Mouse (Mus musculus): ENCODE data around the gene Sgsm1. TPM values are rescaled to one million over a fixed set of nuclear protein-coding genes. Genes with fewer than 3 reads are reported as not detected.

The Sgsm1 gene
- polyA plus RNA-seq, 1 experiment from 2014 or later, result 19.2 TPM

- H3K4me3 ChIP-seq (replicated peaks; ENCODE audit: low read length), result no peak overlapping the region
- 89% methylated on average over 5 of the region's 5 CpGs for WGBS
- H3K27ac ChIP-seq (ENCODE audit: low read length), result no peak overlapping the region
- H3K36me3 ChIP-seq (ENCODE audit: control insufficient read depth, insufficient read depth), result no peaks in the 10 kb centered on the region
- no peak overlapping the region for H3K4me2 ChIP-seq (ENCODE audit: low read length)
- H3K27me3 ChIP-seq (replicated peaks; ENCODE audit: control insufficient read depth, insufficient read depth, low read length), result no peaks in the 10 kb centered on the region
- no peak overlapping the region for H3K9ac ChIP-seq (replicated peaks; ENCODE audit: low read depth, low read length)
- ATAC-seq, result no peak
- H3K4me1 ChIP-seq (replicated peaks; ENCODE audit: control insufficient read depth, insufficient read depth, low read length), result peaks cover 7% of the 10 kb centered on the region
- no peaks in the 10 kb centered on the region for H3K9me3 ChIP-seq (ENCODE audit: control insufficient read depth, low read length)
Measured at GRCm38 (mm10) chr5:113230196-113230595, 80.4 kb downstream of the Sgsm1 start.

DNA sequence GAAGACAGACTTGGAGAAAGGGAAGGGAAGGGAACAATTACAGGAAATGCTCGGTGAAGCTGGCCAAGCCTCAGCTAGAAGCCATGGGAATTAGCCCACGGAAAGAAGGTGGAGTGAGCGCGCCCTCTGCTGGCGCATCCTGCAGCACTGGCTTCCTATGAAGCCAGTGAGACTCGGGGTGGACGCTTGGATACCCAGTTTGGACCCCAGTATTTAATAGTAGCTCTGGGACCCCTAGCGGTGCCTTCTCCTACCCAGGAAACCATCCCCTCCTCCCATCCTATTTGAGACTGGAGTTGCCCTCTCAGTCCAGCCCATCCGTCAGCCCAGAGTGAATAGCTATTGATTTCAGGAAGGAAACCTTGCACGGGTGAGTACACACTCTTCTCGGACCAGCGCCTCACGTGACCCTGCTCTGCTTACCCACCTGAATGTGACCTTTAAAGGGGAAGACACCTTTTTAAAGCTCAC, 83.9 kb downstream of the Sgsm1 start, which contains the start of gene Tmem211:
Gene Tmem211, plus strand, starts transcription at position 278 of the 471 bp plus-strand sequence.
- peak; percentile 84 for ATAC-seq
- Histone ChIP-seq H3K9ac (replicated peaks; ENCODE audit: low read depth, low read length) (peak within 1 kb of the TSS; percentile 42), H3K36me3 (ENCODE audit: control insufficient read depth, insufficient read depth) (no peaks in the 10 kb centered on the region), H3K27ac (ENCODE audit: low read length) (no peak within 1 kb of the TSS), H3K4me2 (ENCODE audit: low read length) (peak within 1 kb of the TSS; percentile 50), H3K4me1 (replicated peaks; ENCODE audit: control insufficient read depth, insufficient read depth, low read length) (peaks cover 7% of the 10 kb centered on the region), H3K4me3 (replicated peaks; ENCODE audit: low read length) (peak within 1 kb of the TSS; percentile 25), H3K27me3 (replicated peaks; ENCODE audit: control insufficient read depth, insufficient read depth, low read length) (no peaks in the 10 kb centered on the region), H3K9me3 (ENCODE audit: control insufficient read depth, low read length) (no peaks in the 10 kb centered on the region)
- under 1% methylated on average over 13 of the region's 13 CpGs for WGBS

GRCm38 (mm10) chr5:113225686-113226435, 84.7 kb downstream of the Sgsm1 start:
- Histone ChIP-seq H3K4me3 (replicated peaks; ENCODE audit: low read length) (peak overlapping the region; percentile 25), H3K27me3 (replicated peaks; ENCODE audit: control insufficient read depth, insufficient read depth, low read length) (no peaks in the 10 kb centered on the region), H3K27ac (ENCODE audit: low read length) (no peak overlapping the region), H3K36me3 (ENCODE audit: control insufficient read depth, insufficient read depth) (no peaks in the 10 kb centered on the region), H3K4me1 (replicated peaks; ENCODE audit: control insufficient read depth, insufficient read depth, low read length) (peaks cover 12% of the 10 kb centered on the region), H3K9ac (replicated peaks; ENCODE audit: low read depth, low read length) (peak overlapping the region; percentile 42), H3K9me3 (ENCODE audit: control insufficient read depth, low read length) (no peaks in the 10 kb centered on the region), H3K4me2 (ENCODE audit: low read length) (peak overlapping the region; percentile 50)
- peak; percentile 19; the same call in 1 of the 2 replicates for ATAC-seq
- WGBS, result 7% methylated on average over 25 of the region's 25 CpGs

- no peaks in the 10 kb centered on the region for H3K36me3 ChIP-seq (ENCODE audit: control insufficient read depth, insufficient read depth)
- H3K27ac ChIP-seq (ENCODE audit: low read length), result no peak overlapping the region
- peak overlapping the region; percentile 50 for H3K4me2 ChIP-seq (ENCODE audit: low read length)
- peak overlapping the region; percentile 25; the same call in 1 of the 2 replicates for H3K4me3 ChIP-seq (replicated peaks; ENCODE audit: low read length)
- no peaks in the 10 kb centered on the region for H3K9me3 ChIP-seq (ENCODE audit: control insufficient read depth, low read length)
- 6% methylated on average over 9 of the region's 10 CpGs for WGBS
- no peaks in the 10 kb centered on the region for H3K27me3 ChIP-seq (replicated peaks; ENCODE audit: control insufficient read depth, insufficient read depth, low read length)
- no peak for ATAC-seq
- H3K4me1 ChIP-seq (replicated peaks; ENCODE audit: control insufficient read depth, insufficient read depth, low read length), result peaks cover 18% of the 10 kb centered on the region
- H3K9ac ChIP-seq (replicated peaks; ENCODE audit: low read depth, low read length), result no peak overlapping the region
Measured at GRCm38 (mm10) chr5:113225271-113225670, 85.3 kb downstream of the Sgsm1 start.

GRCm38 (mm10) chr5:113223888-113224287, 86.7 kb downstream of the Sgsm1 start:
- H3K27ac ChIP-seq (ENCODE audit: low read length), result no peak overlapping the region
- ATAC-seq, result no peak
- H3K4me2 ChIP-seq (ENCODE audit: low read length), result no peak overlapping the region
- no peak overlapping the region for H3K9ac ChIP-seq (replicated peaks; ENCODE audit: low read depth, low read length)
- no peaks in the 10 kb centered on the region for H3K27me3 ChIP-seq (replicated peaks; ENCODE audit: control insufficient read depth, insufficient read depth, low read length)
- H3K4me1 ChIP-seq (replicated peaks; ENCODE audit: control insufficient read depth, insufficient read depth, low read length), result peaks cover 18% of the 10 kb centered on the region
- WGBS, result 62% methylated on average over 4 of the region's 4 CpGs
- no peaks in the 10 kb centered on the region for H3K9me3 ChIP-seq (ENCODE audit: control insufficient read depth, low read length)
- H3K4me3 ChIP-seq (replicated peaks; ENCODE audit: low read length), result no peak overlapping the region
- H3K36me3 ChIP-seq (ENCODE audit: control insufficient read depth, insufficient read depth), result no peaks in the 10 kb centered on the region

DNA sequence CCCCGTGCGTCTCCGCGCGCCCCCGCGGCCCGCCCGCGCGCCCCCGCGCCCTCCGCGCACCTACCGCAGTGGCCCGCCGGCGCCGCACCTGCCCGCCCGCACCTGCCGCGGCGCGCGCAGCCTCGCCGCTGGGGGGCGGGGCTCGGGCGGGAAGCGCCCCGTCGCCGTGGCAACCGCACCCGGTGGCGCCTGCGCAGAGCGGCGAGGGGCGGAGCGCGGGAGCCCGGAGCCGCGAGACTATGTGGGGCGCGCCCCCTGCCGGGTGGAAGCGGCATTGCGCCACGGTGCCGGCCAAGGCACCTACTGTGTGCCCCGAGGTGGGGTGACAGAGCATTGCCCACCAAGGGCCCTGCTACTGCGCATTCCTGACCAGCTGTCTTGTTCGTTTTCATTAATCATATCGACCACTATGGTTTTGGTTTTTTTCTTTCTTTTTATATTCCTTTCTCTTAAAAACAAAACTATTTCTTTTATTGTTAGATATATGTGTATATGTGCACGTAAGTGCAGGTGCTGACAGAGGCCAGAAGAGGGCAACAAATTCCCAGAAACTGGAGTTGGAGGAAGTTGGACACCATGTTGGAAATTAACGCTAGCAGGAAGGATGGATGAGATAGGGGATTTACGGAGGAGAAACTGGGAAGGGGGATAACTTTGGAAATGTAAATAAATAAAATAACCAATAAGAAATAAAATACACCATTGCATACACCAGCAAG, 89.3 kb downstream of the Sgsm1 start, which contains the start of gene 2900026A02Rik:
Gene 2900026A02Rik, minus strand, starts transcription at position 90 of the 719 bp plus-strand sequence.
- peak; percentile 37 for ATAC-seq
- H3K36me3 ChIP-seq (ENCODE audit: control insufficient read depth, insufficient read depth), result no peaks in the 10 kb centered on the region
- 12% methylated on average over 31 of the region's 62 CpGs for WGBS
- H3K9me3 ChIP-seq (ENCODE audit: control insufficient read depth, low read length), result no peaks in the 10 kb centered on the region
- peaks cover 17% of the 10 kb centered on the region for H3K4me1 ChIP-seq (replicated peaks; ENCODE audit: control insufficient read depth, insufficient read depth, low read length)
- H3K27ac ChIP-seq (ENCODE audit: low read length), result no peak within 1 kb of the TSS
- peak within 1 kb of the TSS; percentile 62 for H3K4me3 ChIP-seq (replicated peaks; ENCODE audit: low read length)
- peak within 1 kb of the TSS; percentile 95 for H3K4me2 ChIP-seq (ENCODE audit: low read length)
- H3K9ac ChIP-seq (replicated peaks; ENCODE audit: low read depth, low read length), result peak within 1 kb of the TSS; percentile 54
- H3K27me3 ChIP-seq (replicated peaks; ENCODE audit: control insufficient read depth, insufficient read depth, low read length), result no peaks in the 10 kb centered on the region

DNA sequence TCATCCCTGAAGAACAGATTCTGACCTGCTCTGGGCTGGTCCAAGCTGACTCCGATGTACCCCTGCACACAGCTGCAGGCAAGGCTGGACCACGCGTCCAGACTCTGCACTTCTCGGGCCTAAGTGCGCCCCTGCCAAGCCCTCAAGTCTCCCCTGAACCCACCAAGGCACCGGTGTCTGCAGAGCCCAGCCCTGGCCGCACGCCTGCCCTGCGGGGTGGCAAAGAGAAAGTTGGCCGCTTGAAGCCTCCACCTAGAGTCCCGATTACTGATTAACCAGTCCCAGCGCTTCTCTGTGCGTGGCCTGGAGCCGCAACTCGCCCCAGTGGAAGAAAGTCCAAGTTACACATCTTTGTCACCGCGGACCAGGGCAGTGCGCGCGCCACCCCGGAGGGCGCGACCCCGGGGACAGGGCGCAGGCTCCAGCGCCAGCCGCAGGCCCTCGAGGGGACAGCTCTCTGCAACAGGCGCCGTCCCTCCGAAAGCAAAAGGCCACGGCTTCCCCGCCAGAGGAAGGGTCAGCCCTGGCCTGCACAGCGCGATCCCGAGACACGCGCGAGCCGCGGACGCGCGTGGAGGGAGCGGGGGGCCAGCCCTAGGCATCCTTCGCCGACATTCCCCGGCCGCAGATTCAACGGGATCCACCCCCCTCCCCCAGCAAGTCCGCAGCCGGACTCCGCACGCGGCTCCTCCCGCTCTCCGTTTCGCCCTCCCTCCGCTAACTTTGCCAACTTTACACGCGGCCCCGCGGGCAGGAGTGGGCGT, 90.0 kb downstream of the Sgsm1 start:
- Histone ChIP-seq H3K27ac (ENCODE audit: low read length) (no peak overlapping the region), H3K4me3 (replicated peaks; ENCODE audit: low read length) (peak overlapping the region; percentile 62), H3K27me3 (replicated peaks; ENCODE audit: control insufficient read depth, insufficient read depth, low read length) (no peaks in the 10 kb centered on the region), H3K9me3 (ENCODE audit: control insufficient read depth, low read length) (no peaks in the 10 kb centered on the region), H3K9ac (replicated peaks; ENCODE audit: low read depth, low read length) (peak overlapping the region; percentile 54), H3K4me2 (ENCODE audit: low read length) (peak overlapping the region; percentile 95), H3K36me3 (ENCODE audit: control insufficient read depth, insufficient read depth) (no peaks in the 10 kb centered on the region), H3K4me1 (replicated peaks; ENCODE audit: control insufficient read depth, insufficient read depth, low read length) (peaks cover 11% of the 10 kb centered on the region; the same call in 1 of the 2 replicates)
- ATAC-seq, result peak; percentile 26
- WGBS, result 1% methylated on average over 64 of the region's 64 CpGs

DNA sequence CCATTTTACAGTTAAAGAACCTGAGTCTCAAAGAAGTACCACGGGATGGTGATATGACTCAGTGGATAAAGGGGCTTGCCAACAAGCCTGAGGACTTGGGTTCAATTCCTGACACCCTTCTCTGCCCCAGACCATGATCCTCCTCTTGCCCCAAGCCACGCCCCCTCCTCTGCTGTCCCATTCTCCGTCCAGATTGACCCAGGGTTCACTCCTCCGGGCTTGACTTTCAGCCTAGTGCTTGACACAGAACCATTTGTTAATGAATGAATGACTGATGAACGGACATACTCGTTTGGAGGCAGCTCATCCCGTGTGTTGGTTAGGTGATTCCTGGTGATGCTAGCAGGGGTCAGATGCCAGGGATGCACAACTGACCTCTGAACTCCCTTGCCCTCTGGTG, 90.7 kb downstream of the Sgsm1 start:
- Histone ChIP-seq H3K4me2 (ENCODE audit: low read length) (no peak overlapping the region), H3K27me3 (replicated peaks; ENCODE audit: control insufficient read depth, insufficient read depth, low read length) (no peaks in the 10 kb centered on the region), H3K9me3 (ENCODE audit: control insufficient read depth, low read length) (no peaks in the 10 kb centered on the region), H3K9ac (replicated peaks; ENCODE audit: low read depth, low read length) (no peak overlapping the region), H3K27ac (ENCODE audit: low read length) (no peak overlapping the region), H3K4me1 (replicated peaks; ENCODE audit: control insufficient read depth, insufficient read depth, low read length) (peaks cover 11% of the 10 kb centered on the region; the same call in 1 of the 2 replicates), H3K36me3 (ENCODE audit: control insufficient read depth, insufficient read depth) (no peaks in the 10 kb centered on the region), H3K4me3 (replicated peaks; ENCODE audit: low read length) (no peak overlapping the region)
- 72% methylated on average over 7 of the region's 7 CpGs for WGBS
- ATAC-seq, result no peak
